Mouse (Mus musculus) natural killer cell, adult 2 months (primary cell): Measurements from ENCODE around the gene Galntl6.

Experiments
- DNase-seq, 2 experiments: peaks; one replicate each; pipeline ENCODE4 v3.0.0; 2022; ENCODE audit warnings: low spot score in 2 of 2

Galntl6 gene

GRCm38 (mm10) chr8:58912196-58912839, at the start of gene Galntl6:
Galntl6 (minus strand) TSS chr8:58912640.
- no peak for DNase-seq

GRCm38 (mm10) chr8:58957195-58957739, 44.8 kb upstream of the Galntl6 start:
- no peak for DNase-seq

- no peak for DNase-seq
Observed at GRCm38 (mm10) chr8:58943773-58944172, 31.3 kb upstream of the Galntl6 start.

GRCm38 (mm10) chr8:58931066-58931465, 18.6 kb upstream of the Galntl6 start:
- no peak for DNase-seq

GRCm38 (mm10) chr8:58915142-58915541, 2.7 kb upstream of the Galntl6 start:
- DNase-seq = no peak

GRCm38 (mm10) chr8:58913640-58913968, 1.2 kb upstream of the Galntl6 start:
- DNase-seq = no peak

- no peak for DNase-seq
Observed at GRCm38 (mm10) chr8:58912840-58913639, 600 bp upstream of the Galntl6 start.

GRCm38 (mm10) chr8:58911677-58912076, 763 bp downstream of the Galntl6 start, which contains the start of gene BC030500:
BC030500 (plus strand) TSS chr8:58911755.
- DNase-seq = no peak

GRCm38 (mm10) chr8:58904465-58904864, 8.0 kb downstream of the Galntl6 start:
- DNase-seq = no peak

GRCm38 (mm10) chr8:58895960-58896359, 16.5 kb downstream of the Galntl6 start:
- DNase-seq = no peak

GRCm38 (mm10) chr8:58890591-58890990, 21.8 kb downstream of the Galntl6 start:
- DNase-seq = no peak

- no peak for DNase-seq
Observed at GRCm38 (mm10) chr8:58886405-58886804, 26.0 kb downstream of the Galntl6 start.

- DNase-seq = no peak
Observed at GRCm38 (mm10) chr8:58824347-58824746, 88.1 kb downstream of the Galntl6 start.

- no peak for DNase-seq
Observed at GRCm38 (mm10) chr8:58805190-58805589, 107.2 kb downstream of the Galntl6 start.

- no peak for DNase-seq
Observed at GRCm38 (mm10) chr8:58801847-58802246, 110.6 kb downstream of the Galntl6 start.

- no peak for DNase-seq
Observed at GRCm38 (mm10) chr8:58753769-58754168, 158.7 kb downstream of the Galntl6 start.

GRCm38 (mm10) chr8:58737963-58738362, 174.5 kb downstream of the Galntl6 start:
- no peak for DNase-seq

- DNase-seq = no peak
Observed at GRCm38 (mm10) chr8:58691761-58692160, 220.7 kb downstream of the Galntl6 start.

GRCm38 (mm10) chr8:58677847-58678450, 234.5 kb downstream of the Galntl6 start:
- no peak for DNase-seq

GRCm38 (mm10) chr8:58669075-58669474, 243.4 kb downstream of the Galntl6 start:
- no peak for DNase-seq

- no peak for DNase-seq
Observed at GRCm38 (mm10) chr8:58660019-58660418, 252.4 kb downstream of the Galntl6 start.

- DNase-seq = no peak
Observed at GRCm38 (mm10) chr8:58655631-58656030, 256.8 kb downstream of the Galntl6 start.

- DNase-seq = no peak
Observed at GRCm38 (mm10) chr8:58606451-58606850, 306.0 kb downstream of the Galntl6 start.
